Mouse (Mus musculus) heart, embryonic 16.5 days (tissue): Measurements from ENCODE around the gene P2rx5. TPM values are rescaled to one million over a fixed set of nuclear protein-coding genes. Genes with fewer than 3 reads are reported as not detected.

Source experiments
- polyA plus RNA-seq: library from polyadenylated mRNA; unstranded; fragments of >200 nt; fragmentation: Nextera tagmentation; extraction: Ambion mirVana; gene quantifications from 2 replicates; pipeline ENCODE4 v1.2.1, GENCODE M21; 2015

Gene P2rx5
- polyA plus RNA-seq, 1 experiment from 2014 or later: 2.9 TPM

Other genes starting within 250 kb of the P2rx5 start
- gene Atp2a3, start 199.3 kb upstream of the P2rx5 start, polyA plus RNA-seq: 9.0 and 14.9 TPM in 2 replicates
- gene P2rx1, start 161.3 kb upstream of the P2rx5 start, polyA plus RNA-seq: 3.0 and 5.6 TPM in 2 replicates
- 3.4 and 3.7 TPM in 2 replicates for gene Camkk1, start 141.4 kb upstream of the P2rx5 start, polyA plus RNA-seq
- gene Ncbp3, start 112.6 kb upstream of the P2rx5 start, polyA plus RNA-seq: 10.1 and 11.5 TPM in 2 replicates
- gene Itgae, start 69.8 kb upstream of the P2rx5 start, polyA plus RNA-seq: 1.4 and 2.2 TPM in 2 replicates
- gene Haspin, start 22.1 kb upstream of the P2rx5 start, polyA plus RNA-seq: 12.0 and 13.6 TPM in 2 replicates
- 105 and 113 TPM in 2 replicates for gene Emc6, start 16.6 kb downstream of the P2rx5 start, polyA plus RNA-seq
- gene Tax1bp3, start 16.7 kb downstream of the P2rx5 start, polyA plus RNA-seq: 237 and 257 TPM in 2 replicates
- gene Ctns, start 38.6 kb downstream of the P2rx5 start, polyA plus RNA-seq: 14.5 and 15.3 TPM in 2 replicates
- gene Shpk, start 39.0 kb downstream of the P2rx5 start, polyA plus RNA-seq: 0.86 and 1.00 TPM in 2 replicates
- gene Trpv1, start 73.9 kb downstream of the P2rx5 start, polyA plus RNA-seq: 0.06 and 0.08 TPM in 2 replicates
- gene Trpv3, start 107.0 kb downstream of the P2rx5 start, polyA plus RNA-seq: 0.08 and 0.09 TPM in 2 replicates
- 0.25 and 0.41 TPM in 2 replicates for gene Aspa, start 169.2 kb downstream of the P2rx5 start, polyA plus RNA-seq
- gene Gm49340, start 169.3 kb downstream of the P2rx5 start, polyA plus RNA-seq: not detected in 2 replicates
- gene Spata22, start 169.3 kb downstream of the P2rx5 start, polyA plus RNA-seq: not detected in 2 replicates
- not detected in 2 replicates for gene Olfr20, start 190.4 kb downstream of the P2rx5 start, polyA plus RNA-seq
- gene Olfr376, start 210.8 kb downstream of the P2rx5 start, polyA plus RNA-seq: not detected in 2 replicates
- gene Olfr1, start 239.2 kb downstream of the P2rx5 start, polyA plus RNA-seq: not detected in 2 replicates